Mouse (Mus musculus): ENCODE measurements around the gene Cdhr3.

Gene Cdhr3

DNA sequence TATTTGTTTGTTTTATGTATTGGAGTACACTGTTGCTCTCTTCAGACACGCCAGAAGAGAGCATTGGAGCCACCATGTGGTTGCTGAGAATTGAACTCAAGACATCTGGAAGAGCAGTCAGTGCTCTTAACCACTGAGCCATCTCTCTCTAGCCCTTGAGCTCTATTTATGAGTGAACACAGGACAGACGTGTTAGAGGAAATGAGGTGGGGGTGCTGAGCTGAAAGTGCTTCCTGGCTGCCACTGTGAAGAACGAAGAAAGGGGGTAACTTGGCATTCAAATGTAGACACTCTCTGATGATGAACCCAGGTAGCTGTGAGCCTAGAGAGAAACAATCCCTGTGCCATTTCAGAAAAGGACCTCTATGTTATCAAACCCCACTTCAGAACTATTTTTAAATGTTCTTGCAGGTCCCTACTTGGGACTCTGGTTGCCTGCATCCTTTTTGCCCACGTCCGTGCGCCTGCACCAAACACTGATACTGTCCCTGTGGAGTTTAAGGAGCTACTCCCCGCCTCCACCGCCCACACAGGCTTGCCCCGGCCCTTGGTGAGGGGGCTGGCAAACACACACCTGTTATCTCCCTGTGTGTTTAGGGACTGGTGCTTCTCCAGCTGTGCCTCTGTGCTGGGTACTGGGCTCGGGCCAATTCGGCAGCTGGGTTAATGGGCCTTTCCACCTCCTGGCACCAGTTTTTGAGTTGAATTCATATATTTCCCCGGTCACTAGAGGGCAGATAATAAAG, 58.2 kb downstream of the Cdhr3 start:
- DNase-seq = peak; percentile 53 to 63

DNA sequence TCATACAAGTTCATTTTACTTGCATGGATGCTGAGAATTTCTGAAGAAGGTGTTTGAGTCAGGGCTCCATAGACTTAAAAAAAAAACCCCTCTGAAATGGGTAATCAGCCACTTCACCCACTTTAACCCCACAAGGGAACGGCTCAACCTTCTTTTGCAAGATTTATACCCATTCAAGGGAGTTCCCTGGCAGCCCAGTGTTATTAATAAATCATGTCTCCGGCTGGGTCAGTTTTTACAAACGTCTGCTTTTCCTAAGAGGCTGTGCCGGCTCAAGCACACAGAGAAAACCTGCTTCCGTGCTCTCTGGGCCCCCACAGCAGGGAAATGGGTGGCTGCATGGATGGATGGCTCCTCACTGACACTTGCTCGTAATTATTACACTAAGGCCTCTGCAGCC, 59.5 kb downstream of the Cdhr3 start:
- no peak for DNase-seq

DNA sequence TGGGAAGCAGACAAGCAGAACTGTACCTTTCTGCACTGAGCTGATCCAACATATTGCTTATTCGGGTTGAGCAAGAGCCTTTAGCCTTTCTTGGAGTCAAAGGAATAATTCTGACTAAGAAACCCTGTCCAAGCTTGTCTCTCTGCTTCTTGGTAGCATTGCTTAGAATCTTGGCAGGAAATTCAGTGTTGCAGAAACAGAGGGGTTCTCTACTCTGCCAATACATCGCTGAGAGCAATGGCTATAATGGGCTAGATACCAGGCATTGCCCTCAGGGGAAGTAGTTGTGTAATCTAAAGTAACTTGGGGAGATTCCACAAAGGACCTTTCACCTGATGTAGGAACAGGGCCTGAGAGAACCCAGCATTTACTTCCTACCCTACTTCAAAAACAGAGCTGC, 62.1 kb downstream of the Cdhr3 start:
- no peak for DNase-seq

DNA sequence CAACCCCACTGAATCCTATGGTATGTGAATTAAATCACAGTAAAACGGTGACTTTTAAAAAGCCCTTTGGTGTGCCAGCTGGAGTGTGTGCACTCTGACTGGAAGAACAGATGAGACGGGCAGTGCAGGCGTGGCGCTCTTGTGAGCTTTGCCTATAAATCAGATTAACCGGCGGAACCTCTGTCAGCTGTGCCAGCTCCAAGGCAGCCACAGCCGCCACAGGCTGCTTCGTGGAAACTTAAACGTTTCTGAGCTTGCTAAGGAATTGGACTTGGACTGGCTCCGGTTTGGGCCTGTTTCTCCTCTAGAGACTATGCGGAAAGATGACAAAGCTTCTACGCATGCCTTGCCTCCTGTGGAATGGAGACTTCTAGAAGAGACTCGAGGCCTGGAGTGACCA, 62.6 kb downstream of the Cdhr3 start:
- no peak for DNase-seq

DNA sequence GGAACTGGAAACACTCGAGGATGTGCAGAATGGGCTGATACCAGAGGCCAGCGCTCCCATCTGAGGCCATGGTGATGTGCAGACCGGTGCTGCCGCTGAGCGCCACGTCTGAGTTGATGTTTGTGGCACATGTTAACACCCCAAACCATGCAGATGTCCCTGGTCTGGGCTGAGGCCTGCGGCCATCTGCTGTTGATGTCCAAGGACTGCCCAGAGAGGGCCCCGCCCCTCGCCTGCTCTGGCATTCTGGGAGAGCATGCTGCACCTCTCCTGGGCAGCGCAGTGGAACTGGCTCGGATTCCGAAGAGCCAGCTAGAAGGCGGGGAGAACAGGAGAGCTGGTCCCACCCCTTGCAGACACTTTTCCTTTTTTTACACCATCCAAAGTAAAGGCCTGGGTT, 64.0 kb downstream of the Cdhr3 start:
- peak; percentile 36 to 48 for DNase-seq

DNA sequence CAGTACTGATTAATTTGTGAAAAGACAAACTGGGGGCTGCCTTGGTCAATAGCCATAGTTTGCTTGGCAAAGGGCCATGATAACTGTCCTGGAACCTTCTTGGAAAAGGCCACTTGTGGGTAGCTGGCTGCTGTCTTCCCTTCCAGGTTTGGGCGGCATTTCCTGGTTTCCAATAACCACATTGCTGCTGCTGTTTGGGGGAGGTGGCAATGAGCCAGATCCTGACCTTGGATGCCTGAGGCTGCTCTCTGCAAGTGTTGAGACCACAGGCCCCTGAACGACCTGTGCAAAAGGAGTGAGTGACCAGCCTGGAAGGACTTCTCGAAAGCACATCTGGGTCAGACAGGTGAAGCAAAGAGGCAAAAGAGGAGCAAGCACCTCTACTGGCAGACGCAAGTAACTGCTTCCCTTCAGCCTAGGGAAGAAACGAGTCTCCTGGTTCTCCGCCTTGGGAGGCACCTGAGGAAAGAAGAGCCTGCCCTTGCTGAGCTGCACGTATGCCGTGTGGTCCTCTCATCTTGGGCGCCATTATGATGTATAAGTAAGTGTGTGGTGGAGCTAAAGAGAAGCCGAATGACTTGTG, 64.5 kb downstream of the Cdhr3 start:
- peak; percentile 38 to 39 for DNase-seq

DNA sequence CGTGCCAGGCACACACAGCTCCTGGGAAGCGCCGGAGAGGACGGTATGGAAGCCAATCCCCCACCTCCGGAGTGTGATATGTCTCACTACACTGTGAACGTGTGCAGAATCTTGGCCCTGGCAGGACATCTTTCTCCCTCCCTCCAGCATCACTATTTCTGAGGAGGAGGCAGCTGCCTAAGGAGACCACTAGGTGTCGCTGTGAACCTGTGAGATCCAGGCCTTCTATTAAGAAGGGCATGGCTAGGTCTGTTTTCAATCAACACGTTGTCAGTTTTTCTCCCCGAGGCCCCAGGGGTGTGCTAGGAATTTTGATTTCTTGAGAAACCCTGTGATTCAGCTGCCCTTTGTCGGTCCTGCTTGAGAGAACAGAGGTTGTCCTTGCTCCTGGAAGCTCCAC, 65.6 kb downstream of the Cdhr3 start:
- DNase-seq = peak; percentile 91 to 94

DNA sequence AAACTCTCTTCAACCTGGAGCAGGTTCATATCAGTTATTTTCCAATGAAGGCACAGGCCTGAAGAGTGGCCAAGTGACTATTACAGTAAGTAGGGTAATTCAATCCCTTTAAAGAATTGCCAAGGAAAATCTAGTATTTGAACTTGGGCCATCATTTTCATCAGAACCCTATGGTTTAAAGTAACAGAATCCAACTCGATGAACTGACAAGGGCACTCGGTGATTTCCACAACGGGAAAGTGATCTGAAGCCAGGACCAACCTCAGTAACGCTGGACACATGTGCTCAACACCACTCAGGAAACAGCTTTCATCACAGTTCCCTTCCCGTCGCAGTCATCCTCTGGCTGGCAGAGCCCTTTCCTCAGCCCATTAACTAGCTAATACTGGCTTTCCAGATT, 68.2 kb downstream of the Cdhr3 start:
- DNase-seq = no peak

DNA sequence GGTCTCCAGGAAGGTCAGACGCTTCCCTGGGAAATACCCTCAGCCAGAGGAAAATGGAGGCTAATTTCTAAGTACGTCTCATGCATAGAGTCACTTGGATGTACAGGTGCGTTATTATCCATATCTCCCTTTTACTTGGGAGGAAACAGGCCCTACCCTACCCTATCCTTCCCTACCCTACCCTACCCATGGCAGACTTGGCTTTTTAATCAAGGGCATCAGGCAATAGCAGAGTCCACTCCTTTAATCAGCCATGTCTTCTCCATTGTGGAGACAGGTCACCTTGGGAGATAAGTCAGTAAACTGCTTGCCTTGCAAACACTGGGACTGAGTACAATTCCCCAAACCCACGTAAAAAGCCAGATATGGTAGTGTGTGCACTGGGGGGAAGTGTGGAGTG, 70.9 kb downstream of the Cdhr3 start:
- no peak for DNase-seq

DNA sequence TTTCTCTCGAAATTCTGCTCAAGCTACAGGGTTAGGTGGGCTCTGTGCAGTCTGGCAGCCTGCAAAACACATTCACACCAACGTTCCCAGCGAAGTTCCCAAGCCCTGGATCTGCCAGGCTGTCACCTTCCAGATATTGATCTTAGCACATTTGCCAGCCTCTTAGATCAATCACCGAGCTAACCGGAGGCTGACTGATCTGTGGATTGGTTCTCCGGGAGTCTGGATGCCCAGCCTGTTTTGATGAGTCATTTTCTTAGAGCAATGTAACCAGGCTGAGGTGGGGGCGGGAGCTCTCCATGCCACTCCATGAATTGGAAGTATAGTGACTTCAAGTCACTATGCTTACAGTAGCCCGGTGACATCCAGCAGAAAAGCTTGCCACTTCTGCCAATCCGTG, 71.5 kb downstream of the Cdhr3 start:
- no peak for DNase-seq

DNA sequence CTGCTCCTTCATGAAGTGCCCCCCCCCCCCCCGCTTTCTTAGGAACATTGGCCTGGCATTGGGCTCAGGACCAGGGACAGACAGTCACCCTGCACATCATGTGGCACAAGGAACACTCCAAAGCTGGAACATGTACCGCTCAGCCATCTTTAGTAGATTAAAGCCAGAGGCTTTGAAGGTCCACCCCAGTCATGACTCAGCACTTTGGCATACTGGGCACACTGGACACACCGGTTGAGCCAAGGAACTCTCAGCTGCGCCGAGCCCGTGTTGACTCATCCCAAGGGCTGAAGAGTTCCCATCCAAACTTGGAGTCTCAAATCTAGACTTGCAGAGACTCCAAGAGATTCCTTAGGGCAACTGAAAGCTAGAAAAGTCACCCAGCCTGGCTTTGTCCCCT, 72.7 kb downstream of the Cdhr3 start:
- DNase-seq = no peak

DNA sequence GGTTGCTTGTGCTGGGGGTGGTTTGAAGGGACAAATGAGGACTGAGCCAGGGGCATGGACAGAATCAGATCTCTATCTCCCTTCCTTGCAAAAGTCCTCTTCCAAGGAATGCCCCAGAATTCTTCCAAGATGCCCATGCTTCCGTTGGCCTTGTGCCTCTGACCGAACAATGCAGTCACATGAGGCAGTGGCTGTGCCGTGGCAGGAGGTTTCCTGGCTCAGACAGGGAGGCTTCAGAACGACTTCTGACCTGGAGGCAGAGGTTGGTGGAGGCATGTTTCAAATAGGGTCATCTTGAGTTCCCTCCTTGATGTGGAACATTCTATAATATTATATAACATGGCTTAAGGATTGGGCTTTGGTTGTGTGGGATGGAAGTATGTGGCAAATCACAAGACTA, 74.1 kb downstream of the Cdhr3 start:
- DNase-seq = no peak

DNA sequence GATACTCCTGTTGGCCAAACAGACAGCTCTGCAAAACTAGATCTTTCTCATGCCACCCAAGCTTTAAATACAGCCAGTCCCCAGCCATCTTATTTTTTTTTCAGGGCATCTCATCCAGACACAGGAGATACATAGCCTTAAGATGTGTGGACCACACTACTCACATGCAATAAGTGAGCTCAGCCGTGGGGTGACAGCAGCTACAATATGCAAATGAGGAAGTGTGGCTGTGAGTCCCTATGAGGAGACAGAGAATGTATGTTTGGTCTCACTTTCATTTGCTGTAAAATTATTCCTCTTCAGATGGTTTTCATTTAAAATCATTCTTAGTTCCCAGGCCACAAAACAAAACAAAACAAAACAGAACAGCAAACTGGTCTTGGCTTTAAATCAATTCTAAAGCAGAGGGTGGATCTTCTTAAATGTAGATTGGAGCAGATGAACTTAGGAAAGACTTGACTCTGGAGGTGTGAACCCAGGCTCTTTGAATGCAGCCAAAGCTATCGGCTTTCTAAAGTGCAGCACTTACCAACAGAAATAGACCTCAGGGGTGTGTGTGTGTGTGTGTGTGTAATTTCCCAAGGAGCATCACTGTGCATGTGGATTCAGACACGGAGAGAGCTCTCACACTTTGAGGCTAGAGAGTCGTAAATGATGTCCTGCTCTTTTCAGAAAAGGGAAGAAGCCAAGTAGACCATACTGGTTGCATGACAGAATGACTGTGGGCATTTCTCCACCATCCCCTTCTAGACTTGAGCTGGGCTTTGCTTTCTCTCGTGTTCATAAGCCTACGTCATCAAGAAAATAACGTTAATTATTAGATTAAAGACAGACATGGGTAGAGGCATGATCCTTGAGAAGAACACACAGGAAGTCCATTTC, 75.6 kb downstream of the Cdhr3 start:
- no peak for DNase-seq

DNA sequence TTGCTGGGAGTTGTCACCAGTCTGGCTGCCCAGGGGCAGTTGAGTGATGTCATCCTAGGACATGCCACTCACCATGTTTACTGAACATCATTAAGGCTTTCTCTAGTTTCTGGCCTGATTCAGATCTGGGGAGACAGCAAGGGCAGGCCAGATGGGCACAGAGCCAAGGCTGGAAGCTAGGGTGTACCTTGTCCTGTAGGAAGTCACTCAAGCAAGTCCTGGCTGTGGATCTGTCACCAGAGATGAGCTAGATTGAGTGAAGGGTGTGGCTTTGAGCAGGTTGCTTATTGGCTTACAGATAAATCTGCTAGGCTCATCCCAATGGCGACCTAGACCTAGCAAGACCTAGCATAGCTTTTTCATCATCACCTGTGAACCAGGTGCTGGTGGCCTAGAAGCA, 77.6 kb downstream of the Cdhr3 start:
- DNase-seq = peak; percentile 53 to 55

DNA sequence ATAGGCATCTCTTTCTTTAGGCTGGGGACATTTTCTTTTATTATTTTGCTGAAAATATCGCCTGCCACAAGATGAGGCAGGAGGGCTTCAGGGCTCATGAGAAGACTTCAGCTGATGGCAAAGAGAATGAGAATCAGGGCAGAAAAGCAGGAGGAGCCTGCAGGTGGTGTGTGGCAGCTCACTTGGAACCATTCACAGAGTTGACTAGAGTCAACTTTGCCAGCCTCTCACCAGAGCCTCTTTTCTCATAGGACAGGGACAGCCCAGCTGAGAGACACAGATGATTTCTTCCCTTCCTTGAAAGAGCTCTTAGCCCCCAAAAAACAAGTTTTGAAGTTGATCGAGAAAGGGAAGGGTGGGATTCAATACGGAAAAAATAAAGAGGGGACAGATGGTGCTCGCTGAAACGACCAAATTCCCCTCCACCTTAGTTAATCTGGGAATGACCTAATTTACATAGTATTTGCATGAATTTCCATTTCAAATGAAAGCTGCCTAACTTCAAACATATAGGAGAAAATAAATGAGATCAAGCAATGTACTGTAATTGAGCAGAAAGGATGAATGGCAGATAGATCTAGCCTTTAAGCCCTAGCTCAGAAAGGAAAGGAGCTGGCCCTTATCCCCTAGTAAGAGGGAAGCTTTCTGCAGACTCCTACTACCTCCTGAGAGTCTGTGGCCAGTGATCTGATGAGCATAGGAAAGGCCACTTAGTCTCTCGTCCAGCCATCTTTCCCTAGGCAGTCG, 78.5 kb downstream of the Cdhr3 start:
- peak in 1 of 2 experiments; percentile 31 for DNase-seq

DNA sequence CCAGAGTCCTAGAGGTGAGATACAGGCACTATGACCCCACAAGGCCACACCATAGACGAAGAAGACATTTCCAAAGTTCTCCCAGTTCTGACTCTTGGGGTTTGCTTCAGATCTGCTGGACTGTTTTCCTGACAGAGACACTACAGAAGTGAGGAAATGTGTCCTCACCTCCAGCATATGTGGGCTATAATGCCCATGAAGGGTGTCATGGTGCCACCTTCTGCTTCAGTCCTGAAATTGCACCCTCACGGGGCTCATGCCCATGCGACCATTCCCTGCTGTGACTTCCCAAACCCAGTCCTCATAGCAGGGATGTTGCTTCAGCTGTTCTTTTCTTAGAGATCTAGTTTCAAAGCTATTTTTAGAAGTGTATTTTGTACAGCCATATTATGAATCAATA, 82.6 kb downstream of the Cdhr3 start:
- DNase-seq = peak; percentile 61 to 62

DNA sequence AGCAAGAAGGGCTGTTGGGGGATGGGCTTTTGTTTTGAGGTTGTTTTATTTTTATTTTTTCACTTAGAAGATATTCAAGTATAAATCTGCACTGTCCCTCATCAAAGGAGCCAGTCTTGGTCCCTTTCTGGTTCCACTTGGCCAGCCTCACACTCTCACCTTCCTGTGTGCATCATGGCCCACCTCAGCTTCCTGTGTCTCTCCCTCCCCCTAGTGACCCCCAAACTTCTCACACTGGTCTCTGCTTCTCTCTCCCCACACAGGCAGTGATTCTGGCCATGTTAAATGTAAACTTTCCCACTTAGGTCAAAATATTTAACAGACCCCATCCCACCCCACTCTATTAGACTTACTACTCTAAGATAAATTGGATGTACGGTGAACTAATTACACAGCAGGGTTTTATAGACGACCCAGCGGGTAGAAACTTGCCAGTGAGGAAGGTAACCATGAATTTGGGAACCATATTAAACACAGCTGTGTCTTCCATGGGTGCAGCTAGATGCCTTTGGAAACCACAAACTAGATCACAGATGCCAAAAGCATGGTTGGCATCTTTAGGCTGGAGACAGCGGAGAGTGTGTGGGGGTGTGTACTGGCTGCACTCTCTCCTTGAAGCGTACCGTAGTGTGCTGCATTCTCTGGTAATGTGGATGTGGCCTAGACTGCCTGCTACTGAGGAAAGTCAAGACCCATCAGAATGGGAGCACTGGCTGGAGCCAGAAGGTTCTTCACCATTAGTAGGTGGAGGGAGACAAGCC, 83.3 kb downstream of the Cdhr3 start:
- DNase-seq = no peak

DNA sequence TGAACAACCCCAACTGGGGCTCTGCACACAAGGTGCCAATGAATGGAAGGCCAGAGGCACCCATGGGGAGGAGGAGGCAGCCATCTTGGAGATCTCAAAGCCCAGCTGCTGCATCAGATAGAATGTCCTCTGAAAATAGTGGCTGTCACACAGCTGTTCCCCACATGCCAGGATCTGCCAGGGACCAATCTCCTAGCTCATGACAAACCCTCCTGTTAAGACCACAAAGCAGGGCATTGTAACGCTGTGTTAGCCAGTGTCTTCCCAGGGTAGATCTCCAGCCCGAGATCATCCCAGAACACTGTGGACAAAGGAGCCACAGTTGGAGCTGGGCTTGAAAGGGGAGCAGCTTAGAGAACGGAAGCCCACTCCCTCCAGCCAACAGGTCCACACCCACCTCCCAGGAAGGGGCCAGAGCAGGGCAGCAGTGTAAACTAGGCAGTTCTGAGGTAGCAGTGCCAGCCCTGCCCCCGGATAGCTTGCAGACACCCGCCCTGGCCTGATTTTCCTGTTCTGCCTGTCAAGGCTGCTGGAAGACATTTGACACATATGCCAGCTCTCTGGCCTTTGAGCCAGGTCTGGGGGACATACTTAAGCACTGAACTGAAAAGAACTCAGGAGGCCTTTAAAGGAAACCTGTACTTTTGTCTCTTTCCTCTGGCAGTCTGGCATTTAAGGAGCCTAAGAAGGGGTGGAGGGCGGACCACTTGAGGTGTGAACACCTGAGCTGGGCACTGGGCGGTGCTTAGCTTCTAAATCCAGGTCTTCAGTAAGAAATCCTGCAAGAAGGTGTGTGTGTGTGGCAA, 84.2 kb downstream of the Cdhr3 start:
- DNase-seq = peak; percentile 48 to 51

DNA sequence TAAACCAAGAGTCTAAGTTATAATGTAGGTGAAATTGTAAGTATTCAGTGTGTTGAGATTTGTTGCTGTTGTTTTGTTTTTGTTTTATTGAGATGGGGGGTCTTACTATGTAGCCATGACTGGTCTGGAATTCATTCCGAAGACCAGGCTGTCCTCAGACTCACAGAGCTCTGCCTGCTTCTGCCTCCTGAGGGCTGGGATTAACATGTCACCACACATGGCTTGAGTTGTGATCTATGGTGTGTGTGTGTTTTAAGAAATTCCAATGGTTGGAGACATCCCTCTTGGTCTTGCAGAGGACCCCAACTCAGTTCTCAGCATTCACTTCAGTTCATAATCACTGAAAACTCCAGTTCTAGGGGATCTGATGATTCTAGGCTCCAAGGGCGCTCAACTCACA, 85.5 kb downstream of the Cdhr3 start:
- no peak for DNase-seq

DNA sequence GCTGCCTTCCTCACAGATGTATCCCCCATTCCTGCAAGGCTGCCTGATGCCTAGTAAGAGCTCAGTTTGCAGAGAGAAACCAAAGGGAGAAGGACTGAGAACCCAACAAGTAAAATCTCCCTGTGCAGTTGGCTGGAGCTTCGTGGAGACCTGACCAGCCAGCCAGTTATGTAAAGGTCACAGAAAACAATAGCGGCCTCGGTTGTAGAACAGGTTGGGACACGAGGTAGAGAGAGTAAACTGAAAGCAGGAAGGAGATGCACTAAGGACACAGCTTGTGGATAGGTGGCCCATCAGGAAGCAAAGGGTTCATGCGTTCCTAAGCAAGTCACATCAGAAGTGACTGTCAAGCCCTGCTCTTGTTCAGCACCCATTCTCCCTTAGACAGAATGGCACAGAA, 86.8 kb downstream of the Cdhr3 start:
- no peak for DNase-seq

DNA sequence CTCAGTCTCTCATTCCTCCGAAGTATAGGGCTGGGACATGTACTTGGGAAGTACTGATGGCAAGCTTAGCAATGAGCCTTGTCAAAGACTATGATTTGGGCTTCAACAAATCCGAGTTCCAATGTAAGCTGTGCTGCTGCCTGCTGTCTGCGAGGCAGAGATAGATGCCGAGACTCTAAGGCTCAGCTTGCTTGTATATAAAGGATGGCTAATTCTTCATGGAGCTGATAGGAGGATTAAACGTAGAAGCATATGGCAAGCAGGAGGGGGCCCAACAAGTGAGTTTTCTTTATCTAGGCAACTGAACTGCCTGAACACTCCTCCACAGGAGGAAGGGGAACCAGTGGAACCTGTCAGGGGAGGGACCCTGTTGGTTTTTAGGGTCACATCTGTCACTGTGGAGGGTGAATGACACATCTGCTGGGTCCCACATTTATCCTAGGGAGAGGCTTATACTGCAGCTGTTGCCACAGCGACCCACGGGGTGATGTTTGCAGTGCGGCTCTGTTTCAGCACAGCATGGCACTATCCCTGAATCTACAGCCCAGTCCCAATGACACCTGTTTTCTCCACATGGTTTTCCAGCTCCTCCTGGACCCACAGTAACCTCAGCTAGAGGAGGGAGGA, 89.2 kb downstream of the Cdhr3 start:
- DNase-seq = no peak
